In the genomic region with DNA sequence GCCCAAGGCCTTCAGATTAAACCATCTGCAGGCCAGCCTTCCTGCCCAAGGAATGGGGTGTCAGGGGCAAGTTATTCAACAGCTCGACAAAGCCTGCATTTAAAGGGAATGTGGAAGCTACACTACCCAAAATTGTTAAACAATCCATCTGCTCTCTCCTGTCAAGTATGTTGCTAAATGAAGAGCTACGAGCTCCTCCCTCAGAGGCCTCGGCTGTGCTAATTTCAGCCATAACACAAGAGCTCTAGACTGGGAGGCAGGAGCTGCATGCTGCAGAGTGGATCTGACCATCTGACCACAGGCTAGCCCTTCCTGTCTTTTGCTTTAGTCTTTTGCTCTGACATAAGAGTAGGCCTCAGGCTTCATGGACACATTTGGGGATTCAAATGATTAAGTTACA, we compare ENCODE assay signal across 26 mouse cellular contexts. TPM values are rescaled to one million over a fixed set of nuclear protein-coding genes. Genes with fewer than 3 reads are reported as not detected.
A peak's percentile ranks its signal among the peaks of the same experiment; 100 is the strongest.
DNase-seq lines count a peak whose midpoint lies in the region; ATAC-seq and TF ChIP-seq lines count a peak whose summit lies in the region.
"Had no signal": no experiment of that assay in that cellular context is flagged by ENCODE, and none has a peak within 500 bp of the region (broad histone marks: within the 10 kb centered on the region; RNA-seq: fewer than 3 reads in every experiment).

No protein-coding gene starts in this region.

- no peak overlapping the region for H3K4me3 ChIP-seq in heart, embryonic 13.5 days
- no peak overlapping the region for H3K4me3 ChIP-seq in intestine, postnatal 0 days (ENCODE audit: low read depth, low read length)
- no peak overlapping the region for H3K4me3 ChIP-seq in small intestine, adult 2 months (ENCODE audit: low read depth, low read length)
- H3K4me3 ChIP-seq: forebrain, embryonic 10.5 days; gastrocnemius, adult 2 months; hindbrain, embryonic 12.5 days; megakaryocyte, embryonic 14.5 days; midbrain, embryonic 15.5 days; myocyte had no signal

- intact Hi-C loops in heart, postnatal 14 days (cut with DNase I), result no loop called here
- intact Hi-C loops in left cerebral cortex, postnatal 14 days (cut with DNase I), result no loop called here

- WGBS in heart, embryonic 13.5 days, result 43% methylated on average over 3 of the region's 3 CpGs
- WGBS in intestine, postnatal 0 days, result 57% methylated on average over 3 of the region's 3 CpGs
- 57% methylated on average over 3 of the region's 3 CpGs for WGBS in small intestine, adult 2 months

- TF ChIP-seq POLR2A in small intestine, adult 2 months (IDR thresholded peaks at IDR 0.05; ENCODE audit: low read depth, low read length), result no peak

- no peak for TF ChIP-seq CTCF in intestine, postnatal 0 days (IDR thresholded peaks at IDR 0.05; ENCODE audit: low read depth)
- no peak for TF ChIP-seq CTCF in small intestine, adult 2 months (IDR thresholded peaks at IDR 0.05; ENCODE audit: extremely low read depth, insufficient read length, insufficient replicate concordance, low read depth, low read length)

- H3K36me3 ChIP-seq in heart, embryonic 13.5 days, result peaks cover 36% of the 10 kb centered on the region
- H3K36me3 ChIP-seq in intestine, postnatal 0 days (ENCODE audit: control insufficient read depth, insufficient read depth), result peaks cover 20% of the 10 kb centered on the region
- peaks cover 20% of the 10 kb centered on the region for H3K36me3 ChIP-seq in small intestine, adult 2 months (ENCODE audit: control insufficient read depth, insufficient read depth, low read length)

- peak overlapping the region; percentile 33 for H3K27ac ChIP-seq in heart, embryonic 13.5 days (replicated peaks)
- peak overlapping the region; percentile 73 for H3K27ac ChIP-seq in intestine, postnatal 0 days (ENCODE audit: low read depth, low read length)
- peak overlapping the region; percentile 57 for H3K27ac ChIP-seq in small intestine, adult 2 months (ENCODE audit: insufficient read depth, low read depth, low read length)
- H3K27ac ChIP-seq: forebrain, embryonic 10.5 days; gastrocnemius, adult 2 months; hindbrain, embryonic 12.5 days; midbrain, embryonic 15.5 days had no signal

- no peaks in the 10 kb centered on the region for H3K9me3 ChIP-seq in heart, embryonic 13.5 days
- H3K9me3 ChIP-seq in intestine, postnatal 0 days (ENCODE audit: control insufficient read depth), result no peaks in the 10 kb centered on the region
- H3K9me3 ChIP-seq: forebrain, embryonic 10.5 days; hindbrain, embryonic 12.5 days; megakaryocyte, embryonic 14.5 days; midbrain, embryonic 15.5 days had no signal

- no peak overlapping the region for H3K4me2 ChIP-seq in heart, embryonic 13.5 days
- H3K4me2 ChIP-seq in intestine, postnatal 0 days (replicated peaks; ENCODE audit: low read depth), result no peak overlapping the region
- H3K4me2 ChIP-seq: hindbrain, embryonic 12.5 days; midbrain, embryonic 15.5 days had no signal

- no peaks in the 10 kb centered on the region for H3K27me3 ChIP-seq in heart, embryonic 13.5 days (replicated peaks)
- H3K27me3 ChIP-seq in intestine, postnatal 0 days (replicated peaks; ENCODE audit: control insufficient read depth, insufficient read depth, low read length), result no peaks in the 10 kb centered on the region
- H3K27me3 ChIP-seq in small intestine, adult 2 months (ENCODE audit: control insufficient read depth, insufficient read depth, low read length), result no peaks in the 10 kb centered on the region
- H3K27me3 ChIP-seq: hindbrain, embryonic 12.5 days; megakaryocyte, embryonic 14.5 days; midbrain, embryonic 15.5 days had no signal

- no peak for DNase-seq in heart, postnatal 14 days
- DNase-seq in left cerebral cortex, postnatal 14 days (ENCODE audit: low spot score in 2 of 2), result peak; percentile 46 to 49
- no peak for DNase-seq in left cerebral cortex, adult 8-10 months (ENCODE audit: low spot score in 2 of 2)
- DNase-seq in ovary, postnatal 14 days (ENCODE audit: low spot score), result no peak
- DNase-seq: cerebellum, adult 18-20 months; forebrain, postnatal 0 days; gastrocnemius, adult 2 months; lung, adult 18-20 months had no signal

- H3K9ac ChIP-seq in heart, embryonic 13.5 days, result no peak overlapping the region
- H3K9ac ChIP-seq in intestine, postnatal 0 days (ENCODE audit: low read depth, low read length), result no peak overlapping the region
- H3K9ac ChIP-seq: forebrain, postnatal 0 days; hindbrain, embryonic 12.5 days; midbrain, embryonic 15.5 days had no signal

- peaks cover 22% of the 10 kb centered on the region for H3K4me1 ChIP-seq in heart, embryonic 13.5 days
- H3K4me1 ChIP-seq in intestine, postnatal 0 days (replicated peaks; ENCODE audit: control insufficient read depth, insufficient read depth, low read length), result peaks cover 4% of the 10 kb centered on the region; the same call in 1 of the 2 replicates
- H3K4me1 ChIP-seq in small intestine, adult 2 months (ENCODE audit: control insufficient read depth, insufficient read depth, insufficient read length, low read length), result peaks cover 34% of the 10 kb centered on the region

- ATAC-seq in heart, embryonic 13.5 days (ENCODE audit: extremely low read depth, insufficient number of reproducible peaks, low FRiP score, low TSS enrichment), result no peak
- no peak for ATAC-seq in intestine, postnatal 0 days
- ATAC-seq: forebrain, postnatal 0 days; inflammation-experienced regulatory T-cells, adult 6 months; midbrain, embryonic 15.5 days had no signal

RNA-seq across cellular contexts. Expression of gene Leap2, which starts 2.3 kb away (rescaled TPM):
- polyA plus RNA-seq in heart, embryonic 13.5 days (2015; fragmentation: Nextera tagmentation; extraction: Ambion mirVana), result 0.51 TPM in 2 replicates
- total RNA-seq in heart, postnatal 14 days (2021), result not detected
- total RNA-seq in left cerebral cortex, postnatal 14 days (2021), result not detected
- total RNA-seq in left cerebral cortex, adult 8-10 months (2022), result not detected
- polyA plus RNA-seq in intestine, postnatal 0 days (2015; fragmentation: Nextera tagmentation; extraction: Ambion mirVana), result 1,325 and 1,459 TPM in 2 replicates
- polyA plus RNA-seq in small intestine, adult 2 months (2012; rRNA removed), result 35.6 and 72.2 TPM in 2 replicates
- total RNA-seq: adrenal gland, postnatal 36 days; forebrain, postnatal 0 days; gastrocnemius, adult 2 months; layer of hippocampus, postnatal 14 days had no signal
- polyA plus RNA-seq: C2C12; forebrain, embryonic 10.5 days; forebrain, postnatal 0 days; gonadal fat pad, adult 2 months; hindbrain, embryonic 12.5 days; limb, embryonic 11.5 days; myocyte; neural tube, embryonic 14.5 days; urinary bladder, adult 2 months had no signal

RNA-seq across cellular contexts. Expression of gene Uqcrq, which starts 5.4 kb away (rescaled TPM):
- polyA plus RNA-seq in heart, embryonic 13.5 days (2015; fragmentation: Nextera tagmentation; extraction: Ambion mirVana), result 1,048 and 1,267 TPM in 2 replicates
- total RNA-seq in heart, postnatal 14 days (2021), result 1,000 to 10,000 TPM; 2,370 to 2,434 TPM
- total RNA-seq in left cerebral cortex, postnatal 14 days (2021), result 100 to 1,000 TPM; 556 to 597 TPM
- 100 to 1,000 TPM; 385 to 410 (median 407) TPM for total RNA-seq in left cerebral cortex, adult 8-10 months (2022)
- 2,040 and 2,166 TPM in 2 replicates for polyA plus RNA-seq in intestine, postnatal 0 days (2015; fragmentation: Nextera tagmentation; extraction: Ambion mirVana)
- 727 and 1,116 TPM in 2 replicates for polyA plus RNA-seq in small intestine, adult 2 months (2012; rRNA removed)

RNA-seq across cellular contexts. Expression of gene Gdf9, which starts 5.6 kb away (rescaled TPM):
- polyA plus RNA-seq in heart, embryonic 13.5 days (2015; fragmentation: Nextera tagmentation; extraction: Ambion mirVana), result 0.91 and 1.2 TPM in 2 replicates
- total RNA-seq in heart, postnatal 14 days (2021), result under 1 TPM; 0.31 to 0.66 TPM
- 1 to 10 TPM in 1 of 2 experiments, under 1 TPM in 1; 0.55 to 1.1 TPM for total RNA-seq in left cerebral cortex, postnatal 14 days (2021)
- total RNA-seq in left cerebral cortex, adult 8-10 months (2022), result 1 to 10 TPM in 1 of 4 experiments, under 1 TPM in 3; 0.42 to 1.8 (median 0.86) TPM
- polyA plus RNA-seq in intestine, postnatal 0 days (2015; fragmentation: Nextera tagmentation; extraction: Ambion mirVana), result 5.5 and 5.6 TPM in 2 replicates
- 0.80 and 1.3 TPM in 2 replicates for polyA plus RNA-seq in small intestine, adult 2 months (2012; rRNA removed)
- polyA plus RNA-seq: inflammation-experienced regulatory T-cells, adult 6 months had no signal

RNA-seq across cellular contexts. Expression of gene Gm10447, which starts 31.7 kb away (rescaled TPM):
- 0.09 and 0.14 TPM in 2 replicates for polyA plus RNA-seq in heart, embryonic 13.5 days (2015; fragmentation: Nextera tagmentation; extraction: Ambion mirVana)
- total RNA-seq in heart, postnatal 14 days (2021), result not detected
- total RNA-seq in left cerebral cortex, postnatal 14 days (2021), result not detected
- under 1 TPM in 3 of 4 experiments, not detected in 1; 0.21 to 0.50 (median 0.49) TPM for total RNA-seq in left cerebral cortex, adult 8-10 months (2022)
- 0.12 and 0.23 TPM in 2 replicates for polyA plus RNA-seq in intestine, postnatal 0 days (2015; fragmentation: Nextera tagmentation; extraction: Ambion mirVana)
- polyA plus RNA-seq in small intestine, adult 2 months (2012; rRNA removed), result 0.04 TPM in 1 of 2 replicates, not detected in the other
- total RNA-seq: forebrain, postnatal 0 days; gastrocnemius, adult 2 months had no signal
- polyA plus RNA-seq: C2C12; forebrain, embryonic 10.5 days; forebrain, postnatal 0 days; inflammation-experienced regulatory T-cells, adult 6 months; kidney, embryonic 16.5 days; midbrain, embryonic 15.5 days; neural tube, embryonic 14.5 days; thymus, postnatal 0 days had no signal

RNA-seq across cellular contexts. Expression of gene Shroom1, which starts 31.8 kb away (rescaled TPM):
- 3.0 TPM in 2 replicates for polyA plus RNA-seq in heart, embryonic 13.5 days (2015; fragmentation: Nextera tagmentation; extraction: Ambion mirVana)
- total RNA-seq in heart, postnatal 14 days (2021), result under 1 TPM; 0.44 to 0.53 TPM
- 1 to 10 TPM; 3.8 to 4.6 TPM for total RNA-seq in left cerebral cortex, postnatal 14 days (2021)
- 1 to 10 TPM; 6.7 to 7.6 (median 7.0) TPM for total RNA-seq in left cerebral cortex, adult 8-10 months (2022)
- polyA plus RNA-seq in intestine, postnatal 0 days (2015; fragmentation: Nextera tagmentation; extraction: Ambion mirVana), result 3.0 and 3.7 TPM in 2 replicates
- 2.6 and 3.0 TPM in 2 replicates for polyA plus RNA-seq in small intestine, adult 2 months (2012; rRNA removed)

Comparison
In these comparisons a context has a peak if more than half of its experiments do, and no peak if none do; other contexts are left out.
1. DNase-seq: peak in left cerebral cortex, postnatal 14 days (2 of 2); none in heart, postnatal 14 days (0 of 2), left cerebral cortex, adult 8-10 months (0 of 2) and ovary, postnatal 14 days (single experiment).
2. Peak in every context shown above with its lines, with median percentiles within 50 percentile points of each other: H3K27ac ChIP-seq.